Comparison of ENCODE assay signal across 15 mouse cellular contexts in genomic region chr8:55048396-55048795, GRCm38 (mm10).
DNase-seq lines count a peak whose midpoint lies in the region; ATAC-seq and TF ChIP-seq lines count a peak whose summit lies in the region.
"Had no signal": no experiment of that assay in that cellular context is flagged by ENCODE, and none has a peak within 500 bp of the region (broad histone marks: within the 10 kb centered on the region; RNA-seq: fewer than 3 reads in every experiment).

No protein-coding gene starts in this region.

- no peaks in the 10 kb centered on the region for H3K9me3 ChIP-seq in midbrain, postnatal 0 days (ENCODE audit: low read length)
- H3K9me3 ChIP-seq in midbrain, embryonic 10.5 days (replicated peaks), result no peaks in the 10 kb centered on the region
- H3K9me3 ChIP-seq in midbrain, embryonic 16.5 days (replicated peaks; ENCODE audit: control insufficient read depth, low read length, poor library complexity, severe bottlenecking), result no peaks in the 10 kb centered on the region

- H3K9ac ChIP-seq in midbrain, postnatal 0 days (replicated peaks; ENCODE audit: low read length, poor library complexity, severe bottlenecking), result no peak overlapping the region
- H3K9ac ChIP-seq in midbrain, embryonic 16.5 days (ENCODE audit: low read depth, low read length), result no peak overlapping the region
- H3K9ac ChIP-seq: lung, embryonic 14.5 days had no signal

- no peak overlapping the region for H3K27ac ChIP-seq in midbrain, postnatal 0 days (ENCODE audit: low read depth, low read length)
- H3K27ac ChIP-seq in midbrain, embryonic 10.5 days (replicated peaks), result no peak overlapping the region
- no peak overlapping the region for H3K27ac ChIP-seq in midbrain, embryonic 16.5 days (ENCODE audit: low read length)

- no peaks in the 10 kb centered on the region for H3K27me3 ChIP-seq in midbrain, postnatal 0 days (ENCODE audit: insufficient read depth, low read length)
- no peaks in the 10 kb centered on the region for H3K27me3 ChIP-seq in midbrain, embryonic 10.5 days (ENCODE audit: low read depth, poor library complexity, severe bottlenecking)
- no peaks in the 10 kb centered on the region for H3K27me3 ChIP-seq in midbrain, embryonic 16.5 days (ENCODE audit: control insufficient read depth, insufficient read depth, low read depth, low read length)

- H3K4me3 ChIP-seq in midbrain, postnatal 0 days (ENCODE audit: low read depth, low read length), result no peak overlapping the region
- H3K4me3 ChIP-seq in midbrain, embryonic 10.5 days, result no peak overlapping the region
- no peak overlapping the region for H3K4me3 ChIP-seq in midbrain, embryonic 16.5 days (ENCODE audit: low read depth, low read length)

- DNase-seq in cerebellum, postnatal 14 days, result peak; percentile 60 to 62
- DNase-seq in cerebellum, adult 9-11 months, result no peak
- DNase-seq in midbrain, postnatal 0 days (ENCODE audit: low spot score), result peak; percentile 44
- DNase-seq in midbrain, embryonic 10.5 days (ENCODE audit: low spot score), result no peak
- peak; percentile 69 to 77 for DNase-seq in layer of hippocampus, postnatal 36 days
- peak; percentile 49 for DNase-seq in telencephalon, adult 2 months (ENCODE audit: low read depth, low spot score)
- no peak for DNase-seq in spleen, adult 18-20 months
- DNase-seq: adrenal gland, postnatal 36 days; cerebellum, adult 11-12 months; kidney, postnatal 4 days; liver; lung, embryonic 14.5 days; thymus, adult 2 months had no signal

- H3K4me1 ChIP-seq in midbrain, postnatal 0 days (ENCODE audit: insufficient read depth, low read length), result no peaks in the 10 kb centered on the region
- no peaks in the 10 kb centered on the region for H3K4me1 ChIP-seq in midbrain, embryonic 10.5 days
- H3K4me1 ChIP-seq in midbrain, embryonic 16.5 days (ENCODE audit: control insufficient read depth, insufficient read depth, low read length), result no peaks in the 10 kb centered on the region

- no peak overlapping the region for H3K4me2 ChIP-seq in midbrain, postnatal 0 days (ENCODE audit: low read depth, low read length, poor library complexity, severe bottlenecking)
- no peak overlapping the region for H3K4me2 ChIP-seq in midbrain, embryonic 16.5 days (ENCODE audit: low read length)
- H3K4me2 ChIP-seq: lung, embryonic 14.5 days had no signal

- H3K36me3 ChIP-seq in midbrain, postnatal 0 days (ENCODE audit: insufficient read depth, low read length), result peaks cover 10% of the 10 kb centered on the region
- no peaks in the 10 kb centered on the region for H3K36me3 ChIP-seq in midbrain, embryonic 10.5 days
- peaks cover 13% of the 10 kb centered on the region for H3K36me3 ChIP-seq in midbrain, embryonic 16.5 days (ENCODE audit: control insufficient read depth, insufficient read depth, low read length)

- 67% methylated on average over 3 of the region's 3 CpGs for WGBS in midbrain, postnatal 0 days
- 88% methylated on average over 3 of the region's 3 CpGs for WGBS in midbrain, embryonic 10.5 days
- 62% methylated on average over 3 of the region's 3 CpGs for WGBS in midbrain, embryonic 16.5 days

- TF ChIP-seq CTCF in midbrain, postnatal 0 days (IDR thresholded peaks at IDR 0.05), result no peak

- no peak for ATAC-seq in midbrain, postnatal 0 days (ENCODE audit: low FRiP score)
- ATAC-seq in midbrain, embryonic 16.5 days, result no peak
- ATAC-seq: intestine, embryonic 16.5 days had no signal

Comparison
In these comparisons a context has a peak if more than half of its experiments do, and no peak if none do; other contexts are left out.
1. DNase-seq: peak in cerebellum, postnatal 14 days (2 of 2), midbrain, postnatal 0 days (single experiment), layer of hippocampus, postnatal 36 days (2 of 2) and telencephalon, adult 2 months (single experiment); none in cerebellum, adult 9-11 months (single experiment), midbrain, embryonic 10.5 days (single experiment) and spleen, adult 18-20 months (0 of 2).